28 mouse cellular contexts compared by ENCODE assay signal in the genomic region with DNA sequence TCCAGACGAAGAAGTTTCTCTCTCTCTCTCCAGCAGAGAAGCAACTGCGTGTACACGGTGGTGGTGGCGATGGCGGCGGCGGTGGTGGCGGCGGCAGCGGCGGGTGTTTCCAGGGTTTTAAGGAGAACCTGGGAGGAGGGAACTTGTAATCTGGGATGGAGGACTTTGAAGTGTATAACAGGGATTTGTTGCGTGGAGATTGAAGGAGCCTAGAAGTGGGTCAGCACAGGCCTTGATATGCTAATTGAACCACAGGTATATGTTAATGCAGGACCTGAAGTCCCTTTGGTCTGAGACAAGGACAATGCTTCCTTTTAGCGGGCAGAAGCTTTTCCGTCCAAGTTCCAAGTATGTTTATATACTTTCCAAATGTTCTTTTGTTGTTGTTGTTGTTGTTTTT. TPM values are rescaled to one million over a fixed set of nuclear protein-coding genes. Genes with fewer than 3 reads are reported as not detected.
A peak's percentile ranks its signal among the peaks of the same experiment; 100 is the strongest.
DNase-seq lines count a peak whose midpoint lies in the region; ATAC-seq and TF ChIP-seq lines count a peak whose summit lies in the region.
"Had no signal": no experiment of that assay in that cellular context is flagged by ENCODE, and none has a peak within 500 bp of the region (broad histone marks: within the 10 kb centered on the region; RNA-seq: fewer than 3 reads in every experiment).

No protein-coding gene starts in this region.

- peak overlapping the region; percentile 53; the same call in 1 of the 2 replicates for H3K27ac ChIP-seq in heart, embryonic 10.5 days
- peak overlapping the region; percentile 9; the same call in 1 of the 2 replicates for H3K27ac ChIP-seq in liver, embryonic 13.5 days
- peak overlapping the region; percentile 2; the same call in 1 of the 2 replicates for H3K27ac ChIP-seq in ES-Bruce4 (ENCODE audit: insufficient read depth, low read length)
- H3K27ac ChIP-seq: embryonic facial prominence, embryonic 13.5 days; forebrain, embryonic 10.5 days; heart, adult 2 months; heart, embryonic 13.5 days; hindbrain, embryonic 10.5 days; hindbrain, embryonic 15.5 days; limb, embryonic 13.5 days; stomach, embryonic 15.5 days had no signal

- no peaks in the 10 kb centered on the region for H3K36me3 ChIP-seq in heart, embryonic 10.5 days
- H3K36me3 ChIP-seq in liver, embryonic 13.5 days: no peaks in the 10 kb centered on the region
- H3K36me3 ChIP-seq in ES-Bruce4 (ENCODE audit: control insufficient read depth, insufficient read depth, low read length, poor library complexity, severe bottlenecking): no peaks in the 10 kb centered on the region
- H3K36me3 ChIP-seq: embryonic facial prominence, embryonic 13.5 days; forebrain, embryonic 10.5 days; heart, embryonic 13.5 days; hindbrain, embryonic 10.5 days; hindbrain, embryonic 15.5 days; limb, embryonic 13.5 days; liver, embryonic 12.5 days; stomach, embryonic 15.5 days had no signal

- H3K4me3 ChIP-seq in heart, embryonic 10.5 days: no peak overlapping the region
- no peak overlapping the region for H3K4me3 ChIP-seq in liver, embryonic 13.5 days (replicated peaks)
- H3K4me3 ChIP-seq in ES-Bruce4 (ENCODE audit: low read depth, low read length): no peak overlapping the region
- H3K4me3 ChIP-seq: embryonic facial prominence, embryonic 13.5 days; forebrain, embryonic 10.5 days; heart, adult 2 months; heart, embryonic 13.5 days; hindbrain, embryonic 10.5 days; hindbrain, embryonic 15.5 days; limb, embryonic 13.5 days; liver, embryonic 12.5 days; stomach, embryonic 15.5 days had no signal

- no peak for TF ChIP-seq EP300 in ES-Bruce4 (IDR thresholded peaks at IDR 0.05; ENCODE audit: insufficient read depth, low read depth, low read length)

- no peak for TF ChIP-seq CTCF in ES-Bruce4 (IDR thresholded peaks at IDR 0.05; ENCODE audit: low read depth, low read length)
- no peak for TF ChIP-seq CTCF in brain, embryonic 14.5 days (IDR thresholded peaks at IDR 0.05; ENCODE audit: borderline replicate concordance, extremely low read depth, insufficient read depth, insufficient read length)

- H3K4me1 ChIP-seq in heart, embryonic 10.5 days: peaks cover 61% of the 10 kb centered on the region
- H3K4me1 ChIP-seq in liver, embryonic 13.5 days (replicated peaks): peaks cover 72% of the 10 kb centered on the region
- H3K4me1 ChIP-seq in ES-Bruce4 (ENCODE audit: control insufficient read depth, insufficient read depth, low read length): peaks cover 23% of the 10 kb centered on the region

- DNase-seq in heart, embryonic 10.5 days (ENCODE audit: low spot score): no peak
- DNase-seq in heart, postnatal 4 days: no peak
- no peak for DNase-seq in liver, embryonic 13.5 days
- DNase-seq in liver: no peak
- DNase-seq in brain, embryonic 14.5 days (ENCODE audit: low read depth): peak; percentile 53
- DNase-seq: adrenal gland, postnatal 14 days; cerebellum, adult 11-12 months; cerebellum, adult 9-11 months; forebrain, postnatal 0 days; heart, adult 2 months; heart, postnatal 10 days; kidney, postnatal 4 days; lung, adult 18-20 months; lung, postnatal 14 days; right cerebral cortex, postnatal 25 days; thymus, postnatal 14 days had no signal

- no peak for ATAC-seq in liver, embryonic 13.5 days (ENCODE audit: low read depth)
- no peak for ATAC-seq in monocyte, adult 5-6 weeks (replicated peaks; ENCODE audit: insufficient number of reproducible peaks, low FRiP score, low TSS enrichment, poor library complexity, severe bottlenecking)
- ATAC-seq: forebrain, postnatal 0 days; inflammation-experienced regulatory T-cells, adult 6 months; liver, embryonic 12.5 days had no signal

- WGBS in heart, embryonic 10.5 days: 36% methylated on average over 14 of the region's 14 CpGs
- WGBS in liver, embryonic 13.5 days (ENCODE audit: insufficient replicate concordance): 65% methylated on average over 14 of the region's 14 CpGs

- peaks cover 8% of the 10 kb centered on the region; the same call in 1 of the 2 replicates for H3K27me3 ChIP-seq in heart, embryonic 10.5 days (ENCODE audit: insufficient read depth, poor library complexity, severe bottlenecking)
- peaks cover 43% of the 10 kb centered on the region for H3K27me3 ChIP-seq in liver, embryonic 13.5 days
- H3K27me3 ChIP-seq in ES-Bruce4 (ENCODE audit: control insufficient read depth, insufficient read depth, low read length, poor library complexity, severe bottlenecking): no peaks in the 10 kb centered on the region
- H3K27me3 ChIP-seq: embryonic facial prominence, embryonic 13.5 days; hindbrain, embryonic 15.5 days; limb, embryonic 13.5 days; stomach, embryonic 15.5 days had no signal

- no peaks in the 10 kb centered on the region for H3K9me3 ChIP-seq in heart, embryonic 10.5 days
- no peaks in the 10 kb centered on the region for H3K9me3 ChIP-seq in liver, embryonic 13.5 days (replicated peaks)
- H3K9me3 ChIP-seq in ES-Bruce4 (replicated peaks; ENCODE audit: control insufficient read depth, insufficient read depth, low read length, poor library complexity, severe bottlenecking): no peaks in the 10 kb centered on the region
- H3K9me3 ChIP-seq: embryonic facial prominence, embryonic 13.5 days; forebrain, embryonic 10.5 days; G1E; heart, embryonic 13.5 days; hindbrain, embryonic 10.5 days; hindbrain, embryonic 15.5 days; limb, embryonic 13.5 days; liver, embryonic 12.5 days; stomach, embryonic 15.5 days had no signal

- H3K4me2 ChIP-seq in liver, embryonic 13.5 days: no peak overlapping the region
- H3K4me2 ChIP-seq: embryonic facial prominence, embryonic 13.5 days; heart, embryonic 13.5 days; hindbrain, embryonic 15.5 days; limb, embryonic 13.5 days; liver, embryonic 12.5 days; stomach, embryonic 15.5 days had no signal

- TF ChIP-seq POLR2A in ES-Bruce4 (IDR thresholded peaks at IDR 0.05; ENCODE audit: insufficient read depth, low read length): no peak
- no peak for TF ChIP-seq POLR2A in brain, embryonic 14.5 days (IDR thresholded peaks at IDR 0.05; ENCODE audit: borderline replicate concordance, extremely low read depth, insufficient read depth, insufficient read length, poor library complexity, severe bottlenecking)

- no peak overlapping the region for H3K9ac ChIP-seq in liver, embryonic 13.5 days
- H3K9ac ChIP-seq in ES-Bruce4 (ENCODE audit: low read depth, poor library complexity, severe bottlenecking): 0 out of 2 replicates have a peak overlapping the region, but pooled peaks have one; percentile 8
- H3K9ac ChIP-seq: embryonic facial prominence, embryonic 13.5 days; forebrain, postnatal 0 days; heart, embryonic 13.5 days; hindbrain, embryonic 15.5 days; limb, embryonic 13.5 days; liver, embryonic 12.5 days; stomach, embryonic 15.5 days had no signal

RNA-seq across cellular contexts. Expression of a gene that starts 50.6 kb away (rescaled TPM):
- 2.2 and 2.5 TPM in 2 replicates for polyA plus RNA-seq in heart, embryonic 10.5 days (2016; fragmentation: Nextera tagmentation; extraction: Ambion mirVana)
- total RNA-seq in heart, postnatal 4 days (2021): 10 to 100 TPM; 69.1 to 70.2 TPM
- 0.71 and 0.91 TPM in 2 replicates for polyA plus RNA-seq in liver, embryonic 13.5 days (2015; fragmentation: Nextera tagmentation; extraction: Ambion mirVana)
- 72.7 and 87.5 TPM in 2 replicates for polyA plus RNA-seq in ES-Bruce4 (2011; ENCODE audit: insufficient read depth, insufficient read length, low read depth, missing spikeins)
- polyA plus RNA-seq in brain, embryonic 14.5 days (2012; rRNA removed): 86.0 and 115 TPM in 2 replicates
- total RNA-seq in monocyte, adult 5-6 weeks (2017): 1.2 to 9.1 TPM in 2 of 3 replicates, not detected in the other

Comparison
In these comparisons a context has a peak if more than half of its experiments do, and no peak if none do; other contexts are left out.
1. H3K27ac ChIP-seq: peak in every context shown above with its lines; median percentile 53 in heart, embryonic 10.5 days; 9 in liver, embryonic 13.5 days; 2 in ES-Bruce4.
2. RNA of a gene that starts 50.6 kb away (polyA plus RNA-seq): 86.0 to 115 TPM in brain, embryonic 14.5 days and 72.7 to 87.5 TPM in ES-Bruce4; 2.2 to 2.5 TPM in heart, embryonic 10.5 days and 0.71 to 0.91 TPM in liver, embryonic 13.5 days; every median in the first group is over 10 times any median in the second.